Mouse (Mus musculus): ENCODE data around the gene Hmgxb4.

DNA sequence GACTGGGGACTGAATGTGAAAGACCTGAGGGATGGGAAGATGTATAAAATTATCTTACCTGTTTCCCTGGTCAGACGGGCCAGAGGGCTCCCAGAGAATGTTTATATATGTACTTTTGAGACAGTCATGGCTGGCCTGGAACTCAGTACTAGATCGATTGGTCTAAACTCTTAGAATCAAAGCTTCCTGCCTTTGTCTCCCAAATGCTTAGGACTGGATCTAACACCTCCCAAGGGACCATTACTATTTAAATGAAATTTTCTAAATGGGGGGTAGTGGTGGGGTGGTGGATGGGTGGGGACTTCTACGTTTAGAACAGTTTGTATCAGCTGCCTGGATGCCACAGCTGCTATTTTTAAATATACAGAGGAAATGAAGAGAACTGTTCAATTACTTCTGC lies 20.8 kb downstream of the Hmgxb4 start:
- TF ChIP-seq CTCF (IDR thresholded peaks at IDR 0.05; ENCODE audit: extremely low read depth, insufficient read length, insufficient replicate concordance, low read depth, low read length) (no peak), POLR2A (IDR thresholded peaks at IDR 0.05; ENCODE audit: low read depth, low read length) (no peak)
